Mouse (Mus musculus): ENCODE data around the gene Ablim1. TPM values are rescaled to one million over a fixed set of nuclear protein-coding genes. Genes with fewer than 3 reads are reported as not detected.

Gene Ablim1
- polyA plus RNA-seq, 1 experiment from 2014 or later = 63.2 TPM

GRCm38 (mm10) chr19:57052959-57053358 lies 261.8 kb downstream of the Ablim1 start:
- ATAC-seq (ENCODE audit: low FRiP score, low read depth) = no peak
- Histone ChIP-seq H3K9ac (no peak overlapping the region), H3K9me3 (no peaks in the 10 kb centered on the region), H3K4me3 (no peak overlapping the region), H3K4me1 (replicated peaks) (peaks cover 14% of the 10 kb centered on the region), H3K4me2 (no peak overlapping the region), H3K27ac (replicated peaks) (no peak overlapping the region), H3K27me3 (no peaks in the 10 kb centered on the region), H3K36me3 (peaks cover 5% of the 10 kb centered on the region)
- 72% methylated on average over 8 of the region's 8 CpGs for WGBS

- no peak for ATAC-seq (ENCODE audit: low FRiP score, low read depth)
- H3K4me1 ChIP-seq (replicated peaks) = peaks cover 17% of the 10 kb centered on the region
Observed at GRCm38 (mm10) chr19:57052016-57052415, 262.7 kb downstream of the Ablim1 start.

GRCm38 (mm10) chr19:57049592-57050090 lies 265.1 kb downstream of the Ablim1 start:
- Histone ChIP-seq H3K36me3 (no peaks in the 10 kb centered on the region), H3K4me2 (peak overlapping the region; percentile 10; the same call in 1 of the 2 replicates), H3K4me3 (no peak overlapping the region), H3K4me1 (replicated peaks) (peaks cover 17% of the 10 kb centered on the region), H3K27me3 (no peaks in the 10 kb centered on the region), H3K27ac (replicated peaks) (no peak overlapping the region), H3K9me3 (no peaks in the 10 kb centered on the region), H3K9ac (no peak overlapping the region)
- WGBS = 33% methylated on average over 16 of the region's 16 CpGs
- ATAC-seq (ENCODE audit: low FRiP score, low read depth) = 0 out of 2 replicates have a peak, but pooled peaks have one; percentile 56

More at GRCm38 (mm10) chr19:57052016-57052415, 262.7 kb downstream of the Ablim1 start:
- H3K4me2 ChIP-seq = no peak overlapping the region
- H3K36me3 ChIP-seq = no peaks in the 10 kb centered on the region
- H3K27me3 ChIP-seq = no peaks in the 10 kb centered on the region
- H3K27ac ChIP-seq (replicated peaks) = no peak overlapping the region
- H3K9me3 ChIP-seq = no peaks in the 10 kb centered on the region
- H3K9ac ChIP-seq = no peak overlapping the region
- 98% methylated on average over 7 of the region's 7 CpGs for WGBS
- no peak overlapping the region for H3K4me3 ChIP-seq

GRCm38 (mm10) chr19:57047671-57048320 lies 266.9 kb downstream of the Ablim1 start:
- no peak overlapping the region for H3K4me3 ChIP-seq
- peaks cover 17% of the 10 kb centered on the region for H3K4me1 ChIP-seq (replicated peaks)
- H3K4me2 ChIP-seq = no peak overlapping the region
- no peaks in the 10 kb centered on the region for H3K27me3 ChIP-seq
- H3K36me3 ChIP-seq = peaks cover 10% of the 10 kb centered on the region
- H3K9me3 ChIP-seq = no peaks in the 10 kb centered on the region
- H3K9ac ChIP-seq = no peak overlapping the region
- ATAC-seq (ENCODE audit: low FRiP score, low read depth) = no peak
- H3K27ac ChIP-seq (replicated peaks) = no peak overlapping the region
- 72% methylated on average over 9 of the region's 9 CpGs for WGBS

- H3K4me2 ChIP-seq = no peak overlapping the region
- ATAC-seq (ENCODE audit: low FRiP score, low read depth) = no peak
- 65% methylated on average over 6 of the region's 6 CpGs for WGBS
Observed at GRCm38 (mm10) chr19:57039258-57039657, 275.5 kb downstream of the Ablim1 start.

GRCm38 (mm10) chr19:57036860-57037259 lies 277.9 kb downstream of the Ablim1 start:
- no peak overlapping the region for H3K4me3 ChIP-seq
- no peak for ATAC-seq (ENCODE audit: low FRiP score, low read depth)
- H3K27ac ChIP-seq (replicated peaks) = no peak overlapping the region
- no peaks in the 10 kb centered on the region for H3K27me3 ChIP-seq
- 75% methylated on average over 15 of the region's 15 CpGs for WGBS
- peaks cover 37% of the 10 kb centered on the region for H3K36me3 ChIP-seq
- no peaks in the 10 kb centered on the region for H3K9me3 ChIP-seq
- H3K9ac ChIP-seq = no peak overlapping the region
- peaks cover 4% of the 10 kb centered on the region; the same call in 1 of the 2 replicates for H3K4me1 ChIP-seq (replicated peaks)
- no peak overlapping the region for H3K4me2 ChIP-seq

More at GRCm38 (mm10) chr19:57039258-57039657, 275.5 kb downstream of the Ablim1 start:
- Histone ChIP-seq H3K9ac (no peak overlapping the region), H3K36me3 (peaks cover 48% of the 10 kb centered on the region), H3K9me3 (no peaks in the 10 kb centered on the region), H3K4me3 (no peak overlapping the region), H3K27ac (replicated peaks) (no peak overlapping the region), H3K27me3 (no peaks in the 10 kb centered on the region), H3K4me1 (replicated peaks) (peaks cover 3% of the 10 kb centered on the region; the same call in 1 of the 2 replicates)

GRCm38 (mm10) chr19:57031582-57031981 lies 283.1 kb downstream of the Ablim1 start:
- Histone ChIP-seq H3K9me3 (no peaks in the 10 kb centered on the region), H3K9ac (no peak overlapping the region), H3K36me3 (peaks cover 5% of the 10 kb centered on the region; the same call in 1 of the 2 replicates), H3K27me3 (no peaks in the 10 kb centered on the region), H3K4me3 (no peak overlapping the region), H3K4me1 (replicated peaks) (peaks cover 4% of the 10 kb centered on the region; the same call in 1 of the 2 replicates), H3K4me2 (no peak overlapping the region), H3K27ac (replicated peaks) (no peak overlapping the region)
- 0 out of 2 replicates have a peak, but pooled peaks have one; percentile 38 for ATAC-seq (ENCODE audit: low FRiP score, low read depth)
- WGBS = 73% methylated on average over 4 of the region's 4 CpGs

GRCm38 (mm10) chr19:57029461-57029860 lies 285.3 kb downstream of the Ablim1 start:
- ATAC-seq (ENCODE audit: low FRiP score, low read depth) = no peak
- Histone ChIP-seq H3K4me2 (no peak overlapping the region), H3K4me3 (no peak overlapping the region), H3K9me3 (no peaks in the 10 kb centered on the region), H3K9ac (no peak overlapping the region), H3K36me3 (no peaks in the 10 kb centered on the region), H3K27me3 (no peaks in the 10 kb centered on the region), H3K4me1 (replicated peaks) (peaks cover 4% of the 10 kb centered on the region; the same call in 1 of the 2 replicates), H3K27ac (replicated peaks) (no peak overlapping the region)
- 95% methylated on average over 6 of the region's 6 CpGs for WGBS

GRCm38 (mm10) chr19:57028327-57029179 lies 286.2 kb downstream of the Ablim1 start:
- no peak for ATAC-seq (ENCODE audit: low FRiP score, low read depth)
- Histone ChIP-seq H3K27ac (replicated peaks) (no peak overlapping the region), H3K4me3 (no peak overlapping the region), H3K27me3 (no peaks in the 10 kb centered on the region), H3K9me3 (no peaks in the 10 kb centered on the region), H3K36me3 (no peaks in the 10 kb centered on the region), H3K4me2 (no peak overlapping the region), H3K4me1 (replicated peaks) (no peaks in the 10 kb centered on the region), H3K9ac (no peak overlapping the region)
- WGBS = 26% methylated on average over 8 of the region's 8 CpGs

GRCm38 (mm10) chr19:57026501-57026900 lies 288.2 kb downstream of the Ablim1 start:
- Histone ChIP-seq H3K27ac (replicated peaks) (no peak overlapping the region), H3K9ac (no peak overlapping the region), H3K4me3 (no peak overlapping the region), H3K4me1 (replicated peaks) (no peaks in the 10 kb centered on the region), H3K36me3 (no peaks in the 10 kb centered on the region), H3K4me2 (no peak overlapping the region), H3K9me3 (no peaks in the 10 kb centered on the region), H3K27me3 (no peaks in the 10 kb centered on the region)
- ATAC-seq (ENCODE audit: low FRiP score, low read depth) = no peak
- 77% methylated on average over 4 of the region's 4 CpGs for WGBS

GRCm38 (mm10) chr19:57017785-57018179 lies 296.9 kb downstream of the Ablim1 start:
- Histone ChIP-seq H3K9ac (no peak overlapping the region), H3K4me1 (replicated peaks) (peaks cover 5% of the 10 kb centered on the region; the same call in 1 of the 2 replicates), H3K27ac (replicated peaks) (0 out of 2 replicates have a peak overlapping the region, but pooled peaks have one; percentile 39), H3K4me3 (no peak overlapping the region), H3K9me3 (no peaks in the 10 kb centered on the region), H3K4me2 (no peak overlapping the region), H3K27me3 (no peaks in the 10 kb centered on the region), H3K36me3 (no peaks in the 10 kb centered on the region)
- 81% methylated on average over 8 of the region's 8 CpGs for WGBS
- no peak for ATAC-seq (ENCODE audit: low FRiP score, low read depth)

Data from hindbrain, embryonic 15.5 days (tissue).